Mouse (Mus musculus) testis, adult 2 months (tissue): ENCODE results near the gene Rcn1. TPM values are rescaled to one million over a fixed set of nuclear protein-coding genes. Genes with fewer than 3 reads are reported as not detected.

Experiments
- H3K27ac ChIP-seq: fragments of 200-500 bp; 2 replicates; pipeline ENCODE4 v1.5.1; 2012; ENCODE audit warnings: low read depth, low read length; ENCODE audit not compliant: control insufficient read depth, insufficient read depth
- H3K27me3 ChIP-seq: fragments of 200-500 bp; 2 replicates; pipeline ENCODE4 v1.6.1; 2012; ENCODE audit warnings: mild to moderate bottlenecking, low read length, moderate library complexity; ENCODE audit not compliant: control insufficient read depth, insufficient read depth
- H3K36me3 ChIP-seq: fragments of 200-500 bp; 2 replicates; pipeline ENCODE4 v1.6.1; 2012; ENCODE audit warnings: mild to moderate bottlenecking, low read length; ENCODE audit not compliant: control insufficient read depth, insufficient read depth
- H3K4me1 ChIP-seq: fragments of 200-500 bp; 2 replicates; pipeline ENCODE4 v1.6.1; 2012; ENCODE audit warnings: low read length; ENCODE audit not compliant: control insufficient read depth, insufficient read depth
- H3K4me3 ChIP-seq: fragments of 200-500 bp; 2 replicates; pipeline ENCODE4 v1.5.1; 2012; ENCODE audit warnings: low read depth, mild to moderate bottlenecking, low read length, moderate library complexity, mixed read lengths; ENCODE audit not compliant: control insufficient read depth
- CTCF ChIP-seq: fragments of 200-500 bp; IDR thresholded peaks from 2 replicates; pipeline ENCODE4 v1.5.1; 2012; ENCODE audit warnings: low read depth, mild to moderate bottlenecking, inconsistent platforms, low read length, moderate library complexity; ENCODE audit not compliant: control insufficient read depth, insufficient read depth, insufficient replicate concordance
- POLR2A ChIP-seq: fragments of 200-500 bp; IDR thresholded peaks from 2 replicates; pipeline ENCODE4 v1.6.1; 2012; ENCODE audit warnings: low read depth, mild to moderate bottlenecking, inconsistent platforms, low read length, moderate library complexity; ENCODE audit not compliant: control insufficient read depth
- polyA plus RNA-seq: library from polyadenylated mRNA; depleted of rRNA; stranded (reverse); fragments of >200 nt; gene quantifications from 2 replicates; pipeline ENCODE4 v1.2.3, GENCODE M21; 2012

Rcn1 gene
- polyA plus RNA-seq, 1 experiment: 2.0 TPM

DNA sequence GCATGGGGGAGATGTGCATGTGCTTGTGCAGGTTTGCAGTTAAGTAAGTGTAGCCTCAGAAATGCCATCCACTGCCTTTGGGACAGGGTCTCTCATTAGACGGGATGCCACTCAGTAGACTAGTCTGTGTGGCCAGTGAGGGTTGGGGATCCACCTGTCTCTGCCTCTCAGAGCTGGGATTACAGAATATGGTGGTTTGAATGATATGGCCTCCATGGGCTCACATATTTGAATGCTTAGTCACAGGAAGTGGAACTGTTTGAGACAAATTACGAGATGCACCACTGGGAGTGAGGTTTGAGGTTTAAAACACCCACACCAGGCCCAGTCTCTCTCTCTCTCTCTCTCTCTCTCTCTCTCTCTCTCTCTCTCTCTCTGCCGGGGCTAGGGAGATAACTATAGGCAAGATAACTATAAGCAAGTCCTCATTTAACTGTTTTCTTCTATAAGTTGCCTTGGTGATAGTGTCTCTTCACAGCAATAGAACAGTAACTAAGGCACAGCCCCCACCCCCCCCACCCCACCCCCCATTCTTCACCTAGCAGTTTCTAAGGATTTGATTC is 18.3 kb downstream of the Rcn1 start:
- Histone ChIP-seq H3K27me3 (no peaks in the 10 kb centered on the region), H3K36me3 (no peaks in the 10 kb centered on the region), H3K4me3 (no peak overlapping the region), H3K4me1 (no peaks in the 10 kb centered on the region), H3K27ac (no peak overlapping the region)
- TF ChIP-seq CTCF (no peak), POLR2A (no peak)

GRCm38 (mm10) chr2:105379682-105380081 is 19.4 kb downstream of the Rcn1 start:
- Histone ChIP-seq H3K4me1 (no peaks in the 10 kb centered on the region), H3K36me3 (no peaks in the 10 kb centered on the region), H3K27me3 (no peaks in the 10 kb centered on the region), H3K4me3 (no peak overlapping the region), H3K27ac (no peak overlapping the region)
- TF ChIP-seq CTCF (no peak), POLR2A (no peak)

- Histone ChIP-seq H3K36me3 (no peaks in the 10 kb centered on the region), H3K4me1 (peaks cover 2% of the 10 kb centered on the region; the same call in 1 of the 2 replicates), H3K27ac (no peak overlapping the region), H3K4me3 (no peak overlapping the region), H3K27me3 (no peaks in the 10 kb centered on the region)
- TF ChIP-seq CTCF (no peak), POLR2A (no peak)
Measured at GRCm38 (mm10) chr2:105375705-105376104, 23.4 kb downstream of the Rcn1 start.

DNA sequence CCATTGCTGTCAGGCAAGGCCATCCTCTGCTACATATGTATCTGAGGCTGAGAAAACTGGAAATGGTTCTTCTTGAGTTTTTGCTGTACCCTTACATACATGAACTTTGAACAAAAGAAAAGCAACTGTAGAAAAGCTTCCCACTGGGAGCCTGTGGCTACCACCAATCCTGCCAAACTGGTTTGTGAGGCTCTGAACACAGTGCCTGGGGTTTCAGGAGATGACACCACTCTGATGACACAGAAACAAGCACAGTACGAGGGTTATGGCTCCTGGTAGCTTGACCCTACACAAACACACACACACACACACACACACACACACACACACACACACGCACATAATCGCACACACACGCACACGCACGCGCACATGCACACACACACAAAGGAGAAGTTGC is 23.9 kb downstream of the Rcn1 start:
- no peaks in the 10 kb centered on the region for H3K36me3 ChIP-seq
- TF ChIP-seq CTCF (no peak), POLR2A (no peak)
- H3K27me3 ChIP-seq: no peaks in the 10 kb centered on the region
- H3K27ac ChIP-seq: no peak overlapping the region
- H3K4me1 ChIP-seq: peaks cover 3% of the 10 kb centered on the region; the same call in 1 of the 2 replicates
- no peak overlapping the region for H3K4me3 ChIP-seq

GRCm38 (mm10) chr2:105373658-105374057 is 25.5 kb downstream of the Rcn1 start:
- TF ChIP-seq CTCF (no peak), POLR2A (no peak)
- no peaks in the 10 kb centered on the region for H3K36me3 ChIP-seq
- peak overlapping the region; percentile 6; the same call in 1 of the 2 replicates for H3K4me3 ChIP-seq
- no peaks in the 10 kb centered on the region for H3K27me3 ChIP-seq
- H3K27ac ChIP-seq: no peak overlapping the region
- peaks cover 3% of the 10 kb centered on the region; the same call in 1 of the 2 replicates for H3K4me1 ChIP-seq

DNA sequence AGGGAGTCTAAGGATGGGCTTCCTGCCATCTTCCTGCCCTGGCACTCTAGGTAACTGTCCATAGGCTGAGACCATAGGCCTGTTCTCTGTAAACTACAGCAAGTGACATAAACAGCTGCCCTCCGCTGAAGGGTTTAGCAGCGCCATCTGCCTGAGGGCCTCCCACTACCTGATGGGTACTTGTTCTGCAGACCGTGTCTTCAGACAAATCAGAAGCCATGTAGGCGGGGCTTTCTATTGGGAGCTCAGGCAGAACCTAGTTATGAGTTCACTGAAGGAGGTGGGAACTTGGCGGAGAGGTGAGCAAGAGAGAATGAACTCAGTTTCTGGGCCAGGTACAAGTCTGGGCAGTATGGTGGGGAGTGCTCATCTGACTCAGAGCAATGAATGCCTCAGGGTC is 26.4 kb downstream of the Rcn1 start:
- H3K27me3 ChIP-seq: no peaks in the 10 kb centered on the region
- no peak for TF ChIP-seq POLR2A
- TF ChIP-seq CTCF: no peak
- H3K4me1 ChIP-seq: peaks cover 3% of the 10 kb centered on the region; the same call in 1 of the 2 replicates

DNA sequence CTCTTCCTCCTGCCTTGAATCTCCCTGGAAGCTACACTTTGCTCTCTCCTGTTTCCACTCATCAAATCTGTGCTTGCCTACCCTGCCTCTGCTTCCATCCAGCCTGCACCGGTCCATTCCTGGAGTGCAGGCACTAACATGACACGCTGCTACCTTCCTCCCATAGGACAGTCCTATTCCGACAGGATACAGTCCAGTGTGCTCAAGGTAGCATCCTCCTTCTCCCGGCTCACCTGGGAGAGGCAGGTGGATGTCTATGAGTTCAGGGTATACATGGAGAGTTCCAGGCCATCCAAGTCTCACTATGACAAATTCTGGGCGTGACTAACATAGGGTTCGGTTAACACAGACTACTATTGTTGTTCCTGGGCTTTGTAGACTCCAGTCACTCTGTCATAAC is 27.0 kb downstream of the Rcn1 start:
- H3K4me3 ChIP-seq: no peak overlapping the region
- no peak for TF ChIP-seq POLR2A
- no peak for TF ChIP-seq CTCF
- no peak overlapping the region for H3K27ac ChIP-seq
- peaks cover 3% of the 10 kb centered on the region; the same call in 1 of the 2 replicates for H3K4me1 ChIP-seq
- H3K27me3 ChIP-seq: no peaks in the 10 kb centered on the region
- H3K36me3 ChIP-seq: no peaks in the 10 kb centered on the region

More for the DNA sequence above, 26.4 kb downstream of the Rcn1 start:
- Histone ChIP-seq H3K36me3 (no peaks in the 10 kb centered on the region), H3K27ac (no peak overlapping the region), H3K4me3 (no peak overlapping the region)
